Mouse (Mus musculus): Measurements from ENCODE around the gene Ip6k2. TPM values are rescaled to one million over a fixed set of nuclear protein-coding genes. Genes with fewer than 3 reads are reported as not detected.

Gene Ip6k2
- polyA plus RNA-seq, 2 experiments, result 11.7 to 29.2 TPM

DNA sequence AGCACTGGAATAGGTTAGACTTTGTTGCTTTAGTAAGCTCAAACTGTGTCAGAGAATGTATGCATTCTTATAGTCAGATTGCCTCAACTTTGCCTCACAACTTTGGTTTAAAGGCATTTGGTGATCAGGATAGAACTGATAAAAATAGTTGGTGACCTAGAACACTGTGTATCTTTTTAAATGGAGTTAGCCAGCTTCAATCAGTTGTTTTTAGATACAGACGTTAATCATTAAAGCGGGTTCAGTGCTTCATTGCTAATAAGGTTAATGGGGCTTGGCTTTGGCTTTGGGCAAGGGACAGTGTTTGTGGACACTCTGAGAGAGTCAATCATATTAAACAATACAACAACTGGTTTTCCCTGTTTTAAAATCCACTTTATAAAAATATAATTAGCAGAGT lies 11.7 kb downstream of the Ip6k2 start:
- H3K27me3 ChIP-seq (ENCODE audit: control insufficient read depth, insufficient read depth, low read length), result no peaks in the 10 kb centered on the region
- H3K9ac ChIP-seq (replicated peaks), result peak overlapping the region; percentile 29; the same call in 1 of the 2 replicates
- peaks cover 40% of the 10 kb centered on the region for H3K36me3 ChIP-seq (replicated peaks; ENCODE audit: control insufficient read depth, insufficient read depth, low read depth)
- no peak for DNase-seq (ENCODE audit: low read depth in 3 of 3, low spot score in 3 of 3)
- no peak overlapping the region for H3K4me3 ChIP-seq (ENCODE audit: insufficient read depth in 1 of 2, low read depth in 2 of 2, low read length in 2 of 2)
- TF ChIP-seq CTCF (IDR thresholded peaks at IDR 0.05; ENCODE audit: low read depth), result no peak
- TF ChIP-seq EP300 (IDR thresholded peaks at IDR 0.05; ENCODE audit: low read depth), result no peak
- peaks cover 54% of the 10 kb centered on the region in 2 experiments for H3K4me1 ChIP-seq (replicated peaks; ENCODE audit: control insufficient read depth in 2 of 2, insufficient read depth in 2 of 2, low read length in 1 of 2)
- H3K27ac ChIP-seq, result peak overlapping the region; percentile 66
- peak; percentile 17; the same call in 1 of the 2 replicates for ATAC-seq (ENCODE audit: insufficient read depth)
- H3K4me2 ChIP-seq (ENCODE audit: low read depth), result peak overlapping the region; percentile 69
- WGBS (ENCODE audit: insufficient replicate concordance), result 51% methylated on average over 2 of the region's 2 CpGs
- no peaks in the 10 kb centered on the region for H3K9me3 ChIP-seq (ENCODE audit: control insufficient read depth, low read length)

DNA sequence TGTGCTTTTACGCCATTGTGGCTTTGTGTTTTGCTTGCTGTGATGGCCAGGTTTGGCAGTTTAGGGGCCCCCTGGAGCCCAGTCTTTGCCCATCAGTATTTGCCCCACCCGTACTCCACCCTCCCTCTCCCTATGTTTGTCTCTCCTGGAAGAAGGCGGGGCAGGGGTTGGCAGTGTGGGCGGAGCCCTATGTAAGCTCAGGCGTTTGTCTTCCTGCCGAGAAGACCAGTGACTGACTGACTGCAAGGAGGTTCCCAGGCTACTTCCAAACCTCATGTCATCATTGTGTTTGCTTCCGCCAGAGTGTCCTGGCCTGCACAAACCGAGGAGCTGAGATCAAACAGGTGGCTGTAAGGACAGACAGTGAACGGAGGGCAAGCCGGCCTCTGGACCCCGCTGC lies 12.2 kb downstream of the Ip6k2 start:
- peaks cover 54% of the 10 kb centered on the region in 2 experiments for H3K4me1 ChIP-seq (replicated peaks; ENCODE audit: control insufficient read depth in 2 of 2, insufficient read depth in 2 of 2, low read length in 1 of 2)
- H3K36me3 ChIP-seq (replicated peaks; ENCODE audit: control insufficient read depth, insufficient read depth, low read depth), result peaks cover 44% of the 10 kb centered on the region
- peak overlapping the region; percentile 47 to 60 for H3K4me3 ChIP-seq (ENCODE audit: insufficient read depth in 1 of 2, low read depth in 2 of 2, low read length in 2 of 2)

DNA sequence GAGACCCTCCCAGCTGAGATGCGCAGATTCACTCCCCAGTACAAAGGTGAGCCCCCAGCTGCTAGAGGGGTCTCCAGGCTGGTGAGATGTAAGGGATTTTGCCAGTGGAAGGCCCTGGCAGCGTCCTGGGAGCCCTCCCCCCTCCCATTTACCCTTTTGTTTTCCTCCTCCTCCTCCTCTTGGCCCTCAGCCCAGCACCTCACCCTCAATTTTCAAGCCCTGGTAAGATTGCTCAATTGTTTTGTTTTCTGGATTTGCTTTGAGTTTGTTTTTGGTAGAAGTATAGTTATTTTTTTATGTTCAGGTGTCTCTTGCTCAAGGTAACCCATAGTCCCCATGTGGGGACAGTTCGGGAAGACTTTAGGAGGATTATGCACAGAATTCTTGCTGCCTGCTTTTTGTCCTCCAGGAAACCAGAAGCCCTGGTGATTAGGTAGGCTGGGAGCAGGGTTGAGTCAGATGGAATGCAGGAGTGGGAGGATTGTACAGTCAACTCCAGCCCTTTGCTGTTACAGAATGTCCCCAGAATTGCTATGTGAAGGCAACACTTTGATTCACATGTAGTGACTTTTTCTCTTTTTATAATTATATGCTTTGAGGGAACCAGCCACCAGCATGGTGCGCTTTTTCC lies 12.9 kb downstream of the Ip6k2 start:
- Histone ChIP-seq H3K4me1 (replicated peaks; ENCODE audit: control insufficient read depth in 2 of 2, insufficient read depth in 2 of 2, low read length in 1 of 2) (peaks cover 49 to 53% of the 10 kb centered on the region in 2 experiments), H3K27me3 (ENCODE audit: control insufficient read depth, insufficient read depth, low read length) (no peaks in the 10 kb centered on the region), H3K4me2 (ENCODE audit: low read depth) (peak overlapping the region; percentile 69), H3K27ac (peak overlapping the region; percentile 35), H3K4me3 (ENCODE audit: insufficient read depth in 1 of 2, low read depth in 2 of 2, low read length in 2 of 2) (peak overlapping the region in 1 of 2 experiments; percentile 47; a peak in 2 of 4 replicates), H3K36me3 (replicated peaks; ENCODE audit: control insufficient read depth, insufficient read depth, low read depth) (peaks cover 49% of the 10 kb centered on the region), H3K9me3 (ENCODE audit: control insufficient read depth, low read length) (no peaks in the 10 kb centered on the region), H3K9ac (replicated peaks) (no peak overlapping the region; the same call in 1 of the 2 replicates)
- 87% methylated on average over 4 of the region's 4 CpGs for WGBS (ENCODE audit: insufficient replicate concordance)
- no peak for DNase-seq (ENCODE audit: low read depth in 3 of 3, low spot score in 3 of 3)
- no peak for ATAC-seq (ENCODE audit: insufficient read depth)
- no peak for TF ChIP-seq EP300 (IDR thresholded peaks at IDR 0.05; ENCODE audit: low read depth)
- no peak for TF ChIP-seq CTCF (IDR thresholded peaks at IDR 0.05; ENCODE audit: low read depth)

More for the DNA sequence above, 12.2 kb downstream of the Ip6k2 start:
- TF ChIP-seq CTCF (IDR thresholded peaks at IDR 0.05; ENCODE audit: low read depth) (peak; percentile 25), EP300 (IDR thresholded peaks at IDR 0.05; ENCODE audit: low read depth) (no peak; the same call in 1 of the 2 replicates)
- H3K27ac ChIP-seq, result peak overlapping the region; percentile 34
- H3K9me3 ChIP-seq (ENCODE audit: control insufficient read depth, low read length), result no peaks in the 10 kb centered on the region
- DNase-seq (ENCODE audit: low read depth in 3 of 3, low spot score in 3 of 3) (peak; percentile 80 to 83 (median 80)), ATAC-seq (ENCODE audit: insufficient read depth) (peak; percentile 96)
- 29% methylated on average over 11 of the region's 11 CpGs for WGBS (ENCODE audit: insufficient replicate concordance)
- peak overlapping the region; percentile 69 for H3K4me2 ChIP-seq (ENCODE audit: low read depth)
- H3K9ac ChIP-seq (replicated peaks), result peak overlapping the region; percentile 14; the same call in 1 of the 2 replicates
- H3K27me3 ChIP-seq (ENCODE audit: control insufficient read depth, insufficient read depth, low read length), result no peaks in the 10 kb centered on the region

DNA sequence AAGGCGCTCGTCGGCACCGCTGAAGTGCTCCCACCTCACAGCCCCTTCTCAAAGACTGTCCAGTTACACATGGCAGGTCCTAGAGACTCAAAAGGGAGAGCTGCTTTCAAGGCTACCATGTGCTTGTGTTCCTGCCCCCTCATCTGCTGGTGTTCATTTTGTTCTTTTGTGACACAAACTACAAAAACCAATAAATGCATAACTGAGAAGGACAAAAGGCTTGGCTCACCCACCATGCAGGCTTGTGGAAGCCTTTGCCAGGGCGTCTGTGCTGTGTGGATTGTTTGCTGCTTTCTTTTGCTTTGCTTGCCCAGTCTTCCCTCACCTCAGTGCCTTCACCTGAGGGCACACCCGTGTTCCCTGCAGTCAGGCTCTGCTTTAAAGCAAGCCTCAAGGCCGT lies 13.9 kb downstream of the Ip6k2 start:
- Histone ChIP-seq H3K27ac (no peak overlapping the region), H3K9me3 (ENCODE audit: control insufficient read depth, low read length) (no peaks in the 10 kb centered on the region), H3K4me3 (ENCODE audit: insufficient read depth in 1 of 2, low read depth in 2 of 2, low read length in 2 of 2) (no peak overlapping the region), H3K4me2 (ENCODE audit: low read depth) (no peak overlapping the region), H3K4me1 (replicated peaks; ENCODE audit: control insufficient read depth in 2 of 2, insufficient read depth in 2 of 2, low read length in 1 of 2) (peaks cover 40 to 43% of the 10 kb centered on the region in 2 experiments), H3K27me3 (ENCODE audit: control insufficient read depth, insufficient read depth, low read length) (no peaks in the 10 kb centered on the region), H3K36me3 (replicated peaks; ENCODE audit: control insufficient read depth, insufficient read depth, low read depth) (peaks cover 59% of the 10 kb centered on the region), H3K9ac (replicated peaks) (no peak overlapping the region)
- no peak for ATAC-seq (ENCODE audit: insufficient read depth)
- 85% methylated on average over 7 of the region's 7 CpGs for WGBS (ENCODE audit: insufficient replicate concordance)
- TF ChIP-seq CTCF (IDR thresholded peaks at IDR 0.05; ENCODE audit: low read depth) (no peak), EP300 (IDR thresholded peaks at IDR 0.05; ENCODE audit: low read depth) (no peak)
- no peak for DNase-seq (ENCODE audit: low read depth in 3 of 3, low spot score in 3 of 3)

DNA sequence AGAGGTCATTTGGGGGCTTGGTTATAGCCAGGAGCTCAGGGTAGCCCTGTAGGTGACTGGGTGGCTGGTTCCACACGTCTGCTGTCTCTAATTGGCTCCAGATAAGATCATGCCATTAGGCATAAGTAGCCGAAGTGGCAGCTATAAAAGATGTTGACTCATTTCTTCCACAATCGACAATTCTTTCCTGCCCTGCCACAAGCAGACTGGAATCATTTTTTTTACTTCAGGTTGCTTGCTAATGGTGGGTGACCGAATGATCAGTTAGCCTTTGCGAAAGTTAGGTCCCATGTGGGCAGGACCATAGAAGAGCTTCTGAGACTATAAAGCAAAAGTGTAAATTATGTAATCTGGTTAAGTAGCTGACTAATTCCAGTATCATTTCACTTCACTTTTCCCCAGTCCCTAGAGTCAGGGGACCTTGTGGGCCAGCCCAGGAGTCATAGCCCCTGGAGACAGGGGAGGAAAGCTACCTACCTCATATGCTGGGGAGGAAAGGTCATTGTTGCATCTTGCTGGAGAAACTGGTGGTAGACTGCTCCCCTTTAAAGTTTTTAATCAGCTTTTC lies 15.0 kb downstream of the Ip6k2 start:
- Histone ChIP-seq H3K4me1 (replicated peaks; ENCODE audit: control insufficient read depth in 2 of 2, insufficient read depth in 2 of 2, low read length in 1 of 2) (peaks cover 29 to 32% of the 10 kb centered on the region in 2 experiments), H3K36me3 (replicated peaks; ENCODE audit: control insufficient read depth, insufficient read depth, low read depth) (peaks cover 64% of the 10 kb centered on the region), H3K9me3 (ENCODE audit: control insufficient read depth, low read length) (no peaks in the 10 kb centered on the region), H3K4me2 (ENCODE audit: low read depth) (no peak overlapping the region), H3K9ac (replicated peaks) (no peak overlapping the region), H3K4me3 (ENCODE audit: insufficient read depth in 1 of 2, low read depth in 2 of 2, low read length in 2 of 2) (no peak overlapping the region), H3K27ac (no peak overlapping the region), H3K27me3 (ENCODE audit: control insufficient read depth, insufficient read depth, low read length) (no peaks in the 10 kb centered on the region)
- ATAC-seq (ENCODE audit: insufficient read depth) (no peak), DNase-seq (ENCODE audit: low read depth in 3 of 3, low spot score in 3 of 3) (no peak)
- WGBS (ENCODE audit: insufficient replicate concordance), result 70% methylated on average over 5 of the region's 5 CpGs
- no peak for TF ChIP-seq EP300 (IDR thresholded peaks at IDR 0.05; ENCODE audit: low read depth)
- TF ChIP-seq CTCF (IDR thresholded peaks at IDR 0.05; ENCODE audit: low read depth), result no peak

Measured in liver, embryonic 14.5 days (tissue).